Comparison of ENCODE assay signal across 10 mouse cellular contexts in the genomic region with DNA sequence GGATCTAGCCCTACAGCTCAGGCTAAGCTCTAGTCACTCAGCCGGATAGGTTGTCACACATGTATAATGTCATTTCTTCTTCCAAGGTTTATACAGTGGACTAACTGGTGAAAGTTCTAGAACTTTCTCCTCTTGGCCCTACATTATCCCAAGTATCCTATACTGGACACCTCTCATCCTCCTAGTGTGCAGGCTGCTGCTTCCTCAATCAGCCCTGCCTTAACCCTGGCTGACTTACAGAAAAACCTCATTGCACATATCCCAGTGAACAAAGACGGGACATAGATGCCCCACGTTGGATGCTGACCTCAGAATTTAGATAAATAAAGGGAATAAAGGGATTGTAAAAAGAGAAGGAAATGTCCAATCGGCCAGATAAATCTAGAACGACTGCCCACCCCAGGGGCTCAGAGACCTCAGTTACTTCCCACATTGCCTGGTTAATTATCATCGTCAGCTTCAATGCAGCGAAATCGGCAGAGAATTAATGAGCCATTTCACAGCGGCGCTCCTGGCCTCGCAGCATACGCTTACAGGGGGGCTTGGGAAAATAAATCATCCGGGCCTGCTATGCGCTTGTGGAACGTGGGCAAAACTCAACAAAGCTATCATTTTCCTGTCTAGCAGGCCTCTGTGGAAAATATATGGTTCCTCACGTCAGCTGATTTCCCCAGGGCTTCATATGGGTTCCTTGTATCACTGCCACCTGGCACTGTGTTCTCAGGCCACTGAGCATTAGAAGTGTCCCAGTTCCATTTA.
DNase-seq lines count a peak whose midpoint lies in the region; ATAC-seq lines count a peak whose summit lies in the region.
"Had no signal": no experiment of that assay in that cellular context is flagged by ENCODE, and none has a peak within 500 bp of the region (broad histone marks: within the 10 kb centered on the region; RNA-seq: fewer than 3 reads in every experiment).

No protein-coding gene starts in this region.

- no peak overlapping the region for H3K27ac ChIP-seq in forebrain, embryonic 16.5 days (ENCODE audit: low read length)

- H3K9ac ChIP-seq in forebrain, embryonic 16.5 days (replicated peaks; ENCODE audit: low read depth, low read length) = 0 out of 2 replicates have a peak overlapping the region, but pooled peaks have one; percentile 1
- H3K9ac ChIP-seq: lung, embryonic 14.5 days had no signal

- no peaks in the 10 kb centered on the region for H3K36me3 ChIP-seq in forebrain, embryonic 16.5 days (ENCODE audit: control insufficient read depth, insufficient read depth)

- peaks cover 11% of the 10 kb centered on the region for H3K4me1 ChIP-seq in forebrain, embryonic 16.5 days (replicated peaks; ENCODE audit: control insufficient read depth, insufficient read depth, low read length)

- H3K4me3 ChIP-seq in forebrain, embryonic 16.5 days (replicated peaks; ENCODE audit: low read length) = no peak overlapping the region

- peak; percentile 2 for DNase-seq in right cerebral cortex, postnatal 25 days
- DNase-seq in right cerebral cortex, postnatal 4 days = no peak
- peak; percentile 82 for DNase-seq in mesoderm, embryonic 11.5 days (ENCODE audit: low read depth, low spot score)
- DNase-seq in retina, postnatal 7 days (ENCODE audit: low read depth, low spot score) = peak; percentile 32
- no peak for DNase-seq in adrenal gland, postnatal 36 days
- DNase-seq in thymus, postnatal 25 days = no peak
- no peak for DNase-seq in right cerebral cortex, postnatal 14 days
- DNase-seq: adrenal gland, adult 8-10 months; lung, embryonic 14.5 days had no signal

- H3K9me3 ChIP-seq in forebrain, embryonic 16.5 days (ENCODE audit: control insufficient read depth, low read length) = peaks cover 3% of the 10 kb centered on the region; the same call in 1 of the 2 replicates

- H3K27me3 ChIP-seq in forebrain, embryonic 16.5 days (replicated peaks; ENCODE audit: control insufficient read depth, insufficient read depth, low read length) = no peaks in the 10 kb centered on the region

- ATAC-seq in forebrain, embryonic 16.5 days = peak; percentile 66

- WGBS in forebrain, embryonic 16.5 days = 14% methylated on average over 16 of the region's 16 CpGs

- peak overlapping the region; percentile 1; the same call in 1 of the 2 replicates for H3K4me2 ChIP-seq in forebrain, embryonic 16.5 days (ENCODE audit: low read length)
- H3K4me2 ChIP-seq: lung, embryonic 14.5 days had no signal

Comparison
In these comparisons a context has a peak if more than half of its experiments do, and no peak if none do; other contexts are left out.
1. DNase-seq: peak in right cerebral cortex, postnatal 25 days (single experiment), mesoderm, embryonic 11.5 days (single experiment) and retina, postnatal 7 days (single experiment); none in right cerebral cortex, postnatal 4 days (single experiment), adrenal gland, postnatal 36 days (0 of 2), thymus, postnatal 25 days (single experiment) and right cerebral cortex, postnatal 14 days (single experiment).